Mouse (Mus musculus): ENCODE data around the gene Grin2a. TPM values are rescaled to one million over a fixed set of nuclear protein-coding genes. Genes with fewer than 3 reads are reported as not detected.

Grin2a gene
- polyA plus RNA-seq, 1 experiment from 2014 or later, result not detected

GRCm38 (mm10) chr16:9994041-9994950, 1.1 kb downstream of the Grin2a start:
- DNase-seq, result no peak
- Histone ChIP-seq H3K36me3 (replicated peaks; ENCODE audit: insufficient read depth, low read length) (no peaks in the 10 kb centered on the region), H3K27ac (ENCODE audit: low read depth) (no peak overlapping the region), H3K4me1 (ENCODE audit: insufficient read depth) (no peaks in the 10 kb centered on the region), H3K4me2 (ENCODE audit: low read depth, low read length) (no peak overlapping the region), H3K27me3 (ENCODE audit: insufficient read depth, low read length) (peaks cover 52% of the 10 kb centered on the region), H3K9me3 (ENCODE audit: low read length) (no peaks in the 10 kb centered on the region), H3K9ac (replicated peaks) (no peak overlapping the region), H3K4me3 (ENCODE audit: low read depth, low read length) (no peak overlapping the region)
- 2% methylated on average over 49 of the region's 51 CpGs for WGBS (ENCODE audit: insufficient replicate concordance)
- TF ChIP-seq CTCF (IDR thresholded peaks at IDR 0.05; ENCODE audit: low read depth) (no peak), EP300 (IDR thresholded peaks at IDR 0.05; ENCODE audit: low read depth) (no peak)
- no peak for ATAC-seq

GRCm38 (mm10) chr16:9993255-9994040, 1.9 kb downstream of the Grin2a start:
- Histone ChIP-seq H3K4me3 (ENCODE audit: low read depth, low read length) (no peak overlapping the region), H3K27ac (ENCODE audit: low read depth) (no peak overlapping the region), H3K9ac (replicated peaks) (no peak overlapping the region), H3K36me3 (replicated peaks; ENCODE audit: insufficient read depth, low read length) (no peaks in the 10 kb centered on the region), H3K4me2 (ENCODE audit: low read depth, low read length) (no peak overlapping the region; the same call in 1 of the 2 replicates), H3K4me1 (ENCODE audit: insufficient read depth) (no peaks in the 10 kb centered on the region), H3K27me3 (ENCODE audit: insufficient read depth, low read length) (peaks cover 52% of the 10 kb centered on the region), H3K9me3 (ENCODE audit: low read length) (no peaks in the 10 kb centered on the region)
- TF ChIP-seq EP300 (IDR thresholded peaks at IDR 0.05; ENCODE audit: low read depth), result no peak
- TF ChIP-seq CTCF (IDR thresholded peaks at IDR 0.05; ENCODE audit: low read depth), result peak; percentile 62
- DNase-seq, result peak; percentile 50
- 3% methylated on average over 36 of the region's 39 CpGs for WGBS (ENCODE audit: insufficient replicate concordance)
- ATAC-seq, result no peak

- Histone ChIP-seq H3K36me3 (replicated peaks; ENCODE audit: insufficient read depth, low read length) (no peaks in the 10 kb centered on the region), H3K4me3 (ENCODE audit: low read depth, low read length) (no peak overlapping the region), H3K9me3 (ENCODE audit: low read length) (no peaks in the 10 kb centered on the region), H3K9ac (replicated peaks) (no peak overlapping the region), H3K4me2 (ENCODE audit: low read depth, low read length) (no peak overlapping the region), H3K27ac (ENCODE audit: low read depth) (no peak overlapping the region), H3K4me1 (ENCODE audit: insufficient read depth) (no peaks in the 10 kb centered on the region), H3K27me3 (ENCODE audit: insufficient read depth, low read length) (peaks cover 52% of the 10 kb centered on the region)
- DNase-seq, result peak; percentile 18
- no peak for TF ChIP-seq EP300 (IDR thresholded peaks at IDR 0.05; ENCODE audit: low read depth)
- TF ChIP-seq CTCF (IDR thresholded peaks at IDR 0.05; ENCODE audit: low read depth), result no peak
- ATAC-seq, result no peak
- WGBS (ENCODE audit: insufficient replicate concordance), result 3% methylated on average over 17 of the region's 17 CpGs
Measured at GRCm38 (mm10) chr16:9992773-9993221, 2.6 kb downstream of the Grin2a start.

- Histone ChIP-seq H3K4me2 (ENCODE audit: low read depth, low read length) (no peak overlapping the region), H3K27ac (ENCODE audit: low read depth) (no peak overlapping the region), H3K9me3 (ENCODE audit: low read length) (no peaks in the 10 kb centered on the region), H3K9ac (replicated peaks) (no peak overlapping the region), H3K36me3 (replicated peaks; ENCODE audit: insufficient read depth, low read length) (no peaks in the 10 kb centered on the region), H3K27me3 (ENCODE audit: insufficient read depth, low read length) (peaks cover 52% of the 10 kb centered on the region), H3K4me3 (ENCODE audit: low read depth, low read length) (no peak overlapping the region), H3K4me1 (ENCODE audit: insufficient read depth) (no peaks in the 10 kb centered on the region)
- ATAC-seq (no peak), DNase-seq (no peak)
- TF ChIP-seq CTCF (IDR thresholded peaks at IDR 0.05; ENCODE audit: low read depth) (no peak), EP300 (IDR thresholded peaks at IDR 0.05; ENCODE audit: low read depth) (no peak)
- 16% methylated on average over 34 of the region's 34 CpGs for WGBS (ENCODE audit: insufficient replicate concordance)
Measured at GRCm38 (mm10) chr16:9992076-9992772, 3.1 kb downstream of the Grin2a start.

GRCm38 (mm10) chr16:9985041-9985440, 10.3 kb downstream of the Grin2a start:
- no peaks in the 10 kb centered on the region for H3K36me3 ChIP-seq (replicated peaks; ENCODE audit: insufficient read depth, low read length)
- no peak overlapping the region for H3K27ac ChIP-seq (ENCODE audit: low read depth)
- WGBS (ENCODE audit: insufficient replicate concordance), result 64% methylated on average over 3 of the region's 3 CpGs
- H3K4me1 ChIP-seq (ENCODE audit: insufficient read depth), result no peaks in the 10 kb centered on the region
- ATAC-seq (no peak), DNase-seq (no peak)
- H3K9me3 ChIP-seq (ENCODE audit: low read length), result no peaks in the 10 kb centered on the region
- no peaks in the 10 kb centered on the region for H3K27me3 ChIP-seq (ENCODE audit: insufficient read depth, low read length)
- no peak overlapping the region for H3K9ac ChIP-seq (replicated peaks)
- no peak overlapping the region for H3K4me3 ChIP-seq (ENCODE audit: low read depth, low read length)
- TF ChIP-seq CTCF (IDR thresholded peaks at IDR 0.05; ENCODE audit: low read depth) (no peak), EP300 (IDR thresholded peaks at IDR 0.05; ENCODE audit: low read depth) (no peak)
- no peak overlapping the region for H3K4me2 ChIP-seq (ENCODE audit: low read depth, low read length)
